Mouse (Mus musculus): Measurements from ENCODE around the gene Wscd1. TPM values are rescaled to one million over a fixed set of nuclear protein-coding genes. Genes with fewer than 3 reads are reported as not detected.

The Wscd1 gene
- polyA plus RNA-seq, 1 experiment from 2014 or later = 0.33 TPM

GRCm38 (mm10) chr11:71790227-71790626 lies 40.5 kb downstream of the Wscd1 start:
- H3K9me3 ChIP-seq (replicated peaks) = no peaks in the 10 kb centered on the region
- H3K4me3 ChIP-seq (replicated peaks) = no peak overlapping the region
- no peak overlapping the region for H3K4me2 ChIP-seq
- no peaks in the 10 kb centered on the region for H3K27me3 ChIP-seq
- H3K36me3 ChIP-seq (replicated peaks) = no peaks in the 10 kb centered on the region
- no peaks in the 10 kb centered on the region for H3K4me1 ChIP-seq (replicated peaks)
- ATAC-seq (ENCODE audit: insufficient read depth) = no peak
- no peak overlapping the region for H3K27ac ChIP-seq (replicated peaks)
- 51% methylated on average over 3 of the region's 3 CpGs for WGBS (ENCODE audit: insufficient replicate concordance)
- H3K9ac ChIP-seq = no peak overlapping the region

GRCm38 (mm10) chr11:71799206-71799605 lies 49.5 kb downstream of the Wscd1 start:
- H3K27ac ChIP-seq (replicated peaks) = no peak overlapping the region
- no peak for ATAC-seq (ENCODE audit: insufficient read depth)
- no peak overlapping the region for H3K4me3 ChIP-seq (replicated peaks)
- H3K9ac ChIP-seq = no peak overlapping the region
- H3K4me2 ChIP-seq = no peak overlapping the region
- no peaks in the 10 kb centered on the region for H3K36me3 ChIP-seq (replicated peaks)
- WGBS (ENCODE audit: insufficient replicate concordance) = 44% methylated on average over 4 of the region's 4 CpGs
- H3K4me1 ChIP-seq (replicated peaks) = no peaks in the 10 kb centered on the region
- no peaks in the 10 kb centered on the region for H3K27me3 ChIP-seq
- H3K9me3 ChIP-seq (replicated peaks) = no peaks in the 10 kb centered on the region

- 59% methylated on average over 2 of the region's 2 CpGs for WGBS (ENCODE audit: insufficient replicate concordance)
- Histone ChIP-seq H3K27ac (replicated peaks) (no peak overlapping the region), H3K36me3 (replicated peaks) (no peaks in the 10 kb centered on the region), H3K27me3 (no peaks in the 10 kb centered on the region), H3K4me1 (replicated peaks) (no peaks in the 10 kb centered on the region), H3K9ac (no peak overlapping the region), H3K4me3 (replicated peaks) (no peak overlapping the region), H3K4me2 (no peak overlapping the region), H3K9me3 (replicated peaks) (no peaks in the 10 kb centered on the region)
- no peak for ATAC-seq (ENCODE audit: insufficient read depth)
These were observed 58.8 kb downstream of the Wscd1 start for GRCm38 (mm10) chr11:71808521-71808920.

- Histone ChIP-seq H3K27me3 (no peaks in the 10 kb centered on the region), H3K27ac (replicated peaks) (no peak overlapping the region), H3K4me1 (replicated peaks) (no peaks in the 10 kb centered on the region), H3K4me2 (no peak overlapping the region), H3K9me3 (replicated peaks) (no peaks in the 10 kb centered on the region), H3K36me3 (replicated peaks) (no peaks in the 10 kb centered on the region), H3K9ac (no peak overlapping the region), H3K4me3 (replicated peaks) (no peak overlapping the region)
- no peak for ATAC-seq (ENCODE audit: insufficient read depth)
- 45% methylated on average over 2 of the region's 2 CpGs for WGBS (ENCODE audit: insufficient replicate concordance)
These were observed 62.1 kb downstream of the Wscd1 start for GRCm38 (mm10) chr11:71811828-71812227.

- H3K4me2 ChIP-seq = no peak overlapping the region
- H3K27me3 ChIP-seq = no peaks in the 10 kb centered on the region
- no peaks in the 10 kb centered on the region for H3K4me1 ChIP-seq (replicated peaks)
- ATAC-seq (ENCODE audit: insufficient read depth) = no peak
- no peak overlapping the region for H3K9ac ChIP-seq
- H3K27ac ChIP-seq (replicated peaks) = no peak overlapping the region
- WGBS (ENCODE audit: insufficient replicate concordance) = 71% methylated on average over 7 of the region's 7 CpGs
- no peaks in the 10 kb centered on the region for H3K36me3 ChIP-seq (replicated peaks)
- H3K4me3 ChIP-seq (replicated peaks) = no peak overlapping the region
- H3K9me3 ChIP-seq (replicated peaks) = no peaks in the 10 kb centered on the region
These were observed 63.2 kb downstream of the Wscd1 start for GRCm38 (mm10) chr11:71812921-71813320.

- no peak for ATAC-seq (ENCODE audit: insufficient read depth)
- Histone ChIP-seq H3K4me3 (replicated peaks) (no peak overlapping the region), H3K4me2 (no peak overlapping the region), H3K36me3 (replicated peaks) (no peaks in the 10 kb centered on the region), H3K27me3 (no peaks in the 10 kb centered on the region), H3K27ac (replicated peaks) (no peak overlapping the region), H3K9me3 (replicated peaks) (no peaks in the 10 kb centered on the region), H3K4me1 (replicated peaks) (no peaks in the 10 kb centered on the region), H3K9ac (no peak overlapping the region)
- WGBS (ENCODE audit: insufficient replicate concordance) = 61% methylated on average over 7 of the region's 7 CpGs
These were observed 64.8 kb downstream of the Wscd1 start for GRCm38 (mm10) chr11:71814511-71814910.

- H3K27me3 ChIP-seq = no peaks in the 10 kb centered on the region
- H3K9ac ChIP-seq = no peak overlapping the region
- no peak for ATAC-seq (ENCODE audit: insufficient read depth)
- 68% methylated on average over 6 of the region's 6 CpGs for WGBS (ENCODE audit: insufficient replicate concordance)
- H3K9me3 ChIP-seq (replicated peaks) = no peaks in the 10 kb centered on the region
- H3K4me2 ChIP-seq = no peak overlapping the region
- H3K27ac ChIP-seq (replicated peaks) = no peak overlapping the region
- H3K4me1 ChIP-seq (replicated peaks) = no peaks in the 10 kb centered on the region
- H3K36me3 ChIP-seq (replicated peaks) = no peaks in the 10 kb centered on the region
- H3K4me3 ChIP-seq (replicated peaks) = no peak overlapping the region
These were observed 65.6 kb downstream of the Wscd1 start for GRCm38 (mm10) chr11:71815326-71815725.

GRCm38 (mm10) chr11:71816918-71817317 lies 67.2 kb downstream of the Wscd1 start:
- Histone ChIP-seq H3K27me3 (no peaks in the 10 kb centered on the region), H3K4me1 (replicated peaks) (no peaks in the 10 kb centered on the region), H3K36me3 (replicated peaks) (no peaks in the 10 kb centered on the region), H3K9me3 (replicated peaks) (no peaks in the 10 kb centered on the region), H3K27ac (replicated peaks) (no peak overlapping the region), H3K4me2 (no peak overlapping the region), H3K9ac (no peak overlapping the region), H3K4me3 (replicated peaks) (no peak overlapping the region)
- 58% methylated on average over 3 of the region's 3 CpGs for WGBS (ENCODE audit: insufficient replicate concordance)
- ATAC-seq (ENCODE audit: insufficient read depth) = no peak

GRCm38 (mm10) chr11:71817341-71817740 lies 67.6 kb downstream of the Wscd1 start:
- H3K27ac ChIP-seq (replicated peaks) = no peak overlapping the region
- H3K4me3 ChIP-seq (replicated peaks) = no peak overlapping the region
- H3K27me3 ChIP-seq = no peaks in the 10 kb centered on the region
- H3K4me1 ChIP-seq (replicated peaks) = no peaks in the 10 kb centered on the region
- no peak overlapping the region for H3K9ac ChIP-seq
- no peak overlapping the region for H3K4me2 ChIP-seq
- H3K36me3 ChIP-seq (replicated peaks) = no peaks in the 10 kb centered on the region
- ATAC-seq (ENCODE audit: insufficient read depth) = no peak
- no peaks in the 10 kb centered on the region for H3K9me3 ChIP-seq (replicated peaks)
- 32% methylated on average over 4 of the region's 4 CpGs for WGBS (ENCODE audit: insufficient replicate concordance)

GRCm38 (mm10) chr11:71818111-71818510 lies 68.4 kb downstream of the Wscd1 start:
- Histone ChIP-seq H3K9me3 (replicated peaks) (no peaks in the 10 kb centered on the region), H3K36me3 (replicated peaks) (no peaks in the 10 kb centered on the region), H3K4me1 (replicated peaks) (no peaks in the 10 kb centered on the region), H3K4me3 (replicated peaks) (no peak overlapping the region), H3K27me3 (no peaks in the 10 kb centered on the region), H3K9ac (no peak overlapping the region), H3K4me2 (no peak overlapping the region), H3K27ac (replicated peaks) (no peak overlapping the region)
- WGBS (ENCODE audit: insufficient replicate concordance) = 15% methylated on average over 5 of the region's 5 CpGs
- no peak for ATAC-seq (ENCODE audit: insufficient read depth)

GRCm38 (mm10) chr11:71819901-71820300 lies 70.2 kb downstream of the Wscd1 start:
- no peak overlapping the region for H3K4me3 ChIP-seq (replicated peaks)
- H3K9ac ChIP-seq = no peak overlapping the region
- no peaks in the 10 kb centered on the region for H3K9me3 ChIP-seq (replicated peaks)
- no peaks in the 10 kb centered on the region for H3K4me1 ChIP-seq (replicated peaks)
- no peaks in the 10 kb centered on the region for H3K36me3 ChIP-seq (replicated peaks)
- H3K27ac ChIP-seq (replicated peaks) = no peak overlapping the region
- ATAC-seq (ENCODE audit: insufficient read depth) = no peak
- WGBS (ENCODE audit: insufficient replicate concordance) = 64% methylated on average over 9 of the region's 9 CpGs
- no peaks in the 10 kb centered on the region for H3K27me3 ChIP-seq
- no peak overlapping the region for H3K4me2 ChIP-seq

- Histone ChIP-seq H3K4me3 (replicated peaks) (no peak overlapping the region), H3K4me1 (replicated peaks) (no peaks in the 10 kb centered on the region), H3K27ac (replicated peaks) (no peak overlapping the region), H3K9me3 (replicated peaks) (no peaks in the 10 kb centered on the region), H3K4me2 (no peak overlapping the region), H3K27me3 (no peaks in the 10 kb centered on the region), H3K9ac (no peak overlapping the region), H3K36me3 (replicated peaks) (no peaks in the 10 kb centered on the region)
- 44% methylated on average over 10 of the region's 10 CpGs for WGBS (ENCODE audit: insufficient replicate concordance)
- ATAC-seq (ENCODE audit: insufficient read depth) = no peak
These were observed 71.1 kb downstream of the Wscd1 start for GRCm38 (mm10) chr11:71820847-71821246.

Data from liver, embryonic 15.5 days (tissue).